Mouse (Mus musculus) CD4-positive, CD25-positive, alpha-beta regulatory T cell, adult 4 months (primary cell): ENCODE results near the gene Zpbp2. TPM values are rescaled to one million over a fixed set of nuclear protein-coding genes. Genes with fewer than 3 reads are reported as not detected.

Experiments
- ATAC-seq: one replicate; pipeline ENCODE4 v1.8.0; 2017
- polyA plus RNA-seq, 2 experiments: library from polyadenylated mRNA; unstranded; fragments of 100-300 nt; shearing (Covaris generic); gene quantifications; one replicate each; pipeline ENCODE4 v1.2.1; 2017

The Zpbp2 gene
- polyA plus RNA-seq, 2 experiments from 2014 or later, result 5.0 to 6.0 TPM

DNA sequence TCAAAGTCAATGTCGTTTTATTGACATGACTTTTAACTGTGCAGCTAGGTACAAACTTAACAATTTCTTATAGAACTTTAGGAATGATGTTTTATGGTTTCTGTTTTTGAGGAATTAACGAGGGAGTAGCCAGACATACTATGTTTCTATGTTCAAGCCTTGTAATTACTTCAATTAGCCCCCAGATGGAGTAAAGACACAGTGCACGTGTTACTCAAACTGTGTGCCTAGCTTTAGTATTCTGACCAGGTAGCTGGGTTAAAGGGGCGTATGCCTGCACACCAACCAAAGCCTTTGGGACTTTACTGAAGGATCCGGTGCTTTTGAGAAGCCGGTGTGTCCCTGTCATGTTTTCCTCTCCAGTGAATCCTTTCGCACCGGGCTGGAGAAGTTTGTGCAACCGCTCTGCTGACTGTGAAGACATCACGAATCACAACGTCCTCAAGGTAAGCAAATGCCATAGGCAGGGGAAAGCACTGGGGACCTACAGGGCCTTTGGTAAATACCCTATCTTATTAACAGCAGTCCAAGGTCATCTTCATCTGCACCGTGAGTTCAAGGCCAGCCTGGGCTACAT is 4.3 kb downstream of the Zpbp2 start:
- ATAC-seq, result no peak

- no peak for ATAC-seq
Observed at GRCm38 (mm10) chr11:98560942-98561341, 10.0 kb downstream of the Zpbp2 start.

GRCm38 (mm10) chr11:98563025-98563424 is 12.1 kb downstream of the Zpbp2 start:
- peak; percentile 90 for ATAC-seq

DNA sequence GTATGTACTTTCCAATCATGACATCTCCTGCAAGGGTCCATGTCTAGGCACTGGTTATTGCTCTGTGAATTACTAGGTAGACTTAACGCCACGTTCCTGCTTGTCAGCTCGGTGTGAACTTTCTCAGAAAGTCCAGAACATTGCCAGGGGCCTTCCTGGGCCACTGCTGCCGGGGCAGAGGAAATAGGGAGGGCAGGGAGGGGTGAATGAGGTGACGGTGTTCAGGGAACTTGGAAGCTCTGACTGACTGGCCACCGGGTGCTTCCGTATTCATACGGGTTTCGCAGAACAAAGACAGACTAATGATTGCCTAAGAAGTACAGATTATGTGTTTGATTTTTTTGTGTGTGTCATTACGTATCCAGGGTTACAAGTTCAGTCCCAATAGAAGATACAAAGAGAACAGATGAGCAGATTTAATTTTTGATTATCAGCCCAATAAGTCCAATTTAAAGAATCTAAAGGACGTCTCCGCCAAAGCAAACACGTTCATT is 13.1 kb downstream of the Zpbp2 start:
- ATAC-seq, result no peak

- ATAC-seq, result no peak
Observed at GRCm38 (mm10) chr11:98568326-98568725, 17.4 kb downstream of the Zpbp2 start.

DNA sequence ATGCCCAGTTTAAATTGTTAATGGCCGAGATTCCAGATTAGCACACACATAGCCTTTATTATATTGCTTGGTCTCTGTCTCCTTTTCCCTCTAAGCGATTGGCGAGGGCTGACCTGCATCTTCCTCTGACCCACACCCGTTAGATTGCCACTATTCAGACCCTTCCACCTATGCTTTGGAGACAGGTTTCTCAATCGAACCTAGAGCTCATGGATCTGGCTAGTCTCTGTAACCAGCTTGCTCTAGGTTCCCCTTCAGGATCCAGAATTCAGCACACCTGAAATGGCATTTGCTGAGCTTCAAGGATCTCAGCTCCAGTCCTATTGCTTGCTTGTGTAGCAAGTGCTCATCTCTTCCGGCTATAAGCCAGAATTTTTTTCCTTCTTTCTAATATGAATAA is 18.6 kb downstream of the Zpbp2 start:
- ATAC-seq, result no peak

DNA sequence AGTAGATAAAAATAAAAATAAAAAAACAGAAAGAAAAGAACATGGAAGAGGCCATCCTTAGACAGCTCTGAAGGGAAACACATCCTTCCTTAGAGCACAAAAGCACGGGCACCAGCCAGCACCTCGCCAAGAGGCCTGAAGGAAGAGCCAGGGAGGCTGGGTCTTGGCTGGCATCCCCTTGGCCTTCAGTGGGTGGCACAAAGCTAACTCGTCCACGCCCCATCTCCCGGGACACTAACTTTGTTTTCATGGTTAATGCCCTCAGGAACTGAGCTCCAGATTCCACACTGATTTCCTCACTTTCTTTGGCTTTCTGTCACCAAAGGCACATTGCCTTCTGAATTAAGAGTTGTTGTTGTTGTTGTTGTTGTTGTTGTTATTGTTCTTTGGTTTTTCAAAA is 26.9 kb downstream of the Zpbp2 start:
- ATAC-seq, result no peak

DNA sequence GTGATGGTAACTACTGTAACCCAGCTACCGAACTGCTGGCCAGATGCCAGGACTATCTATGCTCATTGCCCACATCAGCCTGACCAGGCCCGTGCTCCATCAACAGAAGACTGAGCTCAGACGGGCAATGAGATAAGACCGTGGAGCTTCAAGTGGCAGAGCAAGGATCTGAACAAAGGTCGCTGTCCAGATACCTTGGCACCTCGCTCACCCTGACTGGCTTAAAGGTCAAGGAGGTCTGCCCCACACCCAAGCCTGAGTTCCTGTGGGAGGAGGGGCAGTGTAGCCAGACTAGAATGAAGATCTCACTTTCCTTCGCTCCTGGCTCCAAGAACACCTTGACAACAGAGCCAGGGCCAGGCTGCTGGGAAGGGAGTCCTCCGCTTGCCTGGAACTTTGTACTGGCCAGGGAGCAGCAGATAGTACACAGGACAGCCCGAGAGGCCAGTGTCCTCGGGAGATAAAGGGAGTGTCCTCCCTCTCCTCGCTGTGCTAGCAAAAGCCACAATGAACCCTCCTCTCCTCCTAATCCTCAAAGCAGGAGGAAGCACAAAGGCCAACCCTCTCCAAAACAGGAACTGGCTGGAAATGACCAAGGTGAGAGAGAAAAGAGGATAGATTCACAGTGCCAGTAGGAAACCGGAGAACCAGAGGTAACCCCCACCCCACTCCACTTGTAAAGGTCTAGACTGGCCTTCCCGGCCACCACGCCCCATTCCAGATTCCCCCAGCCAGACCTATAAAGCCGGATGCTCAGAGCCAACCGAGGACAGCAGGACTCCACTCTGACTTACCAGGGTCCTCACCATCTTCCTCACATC is 29.6 kb downstream of the Zpbp2 start:
- no peak for ATAC-seq

DNA sequence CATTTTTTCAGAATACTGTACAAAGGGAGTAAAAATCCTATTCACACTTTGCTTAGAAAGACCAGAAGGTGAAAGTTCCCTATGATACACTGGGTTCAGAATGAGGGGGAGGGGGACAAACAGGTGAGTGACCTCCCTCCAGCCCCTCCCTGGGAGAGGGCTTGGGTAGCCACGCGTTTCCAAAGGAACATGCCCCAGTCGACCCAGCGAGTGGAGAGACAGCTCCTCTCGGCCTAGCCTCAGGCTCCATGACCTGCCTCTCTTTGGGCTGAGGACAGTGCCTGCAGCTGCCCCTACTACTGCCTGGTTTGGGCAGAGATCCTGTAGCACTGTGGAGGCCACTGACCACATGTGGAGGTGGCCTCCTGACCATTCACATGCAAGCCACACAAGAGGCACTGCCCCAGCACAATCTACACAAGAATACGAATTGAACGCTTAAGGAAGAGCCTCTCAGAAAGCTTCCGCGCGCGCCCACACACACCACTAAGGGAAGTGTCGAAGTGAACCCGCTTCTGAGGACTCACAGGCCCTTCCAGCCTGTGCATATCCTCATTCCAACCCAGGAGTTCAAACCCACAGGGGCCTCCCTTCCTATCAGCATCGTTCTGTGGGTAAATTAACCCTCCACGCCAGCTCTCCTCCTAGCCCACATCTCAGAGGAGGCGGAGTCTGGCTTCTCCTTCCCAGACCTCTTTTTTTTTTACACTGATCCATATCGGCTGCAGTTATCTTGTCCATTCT is 30.6 kb downstream of the Zpbp2 start:
- no peak for ATAC-seq

DNA sequence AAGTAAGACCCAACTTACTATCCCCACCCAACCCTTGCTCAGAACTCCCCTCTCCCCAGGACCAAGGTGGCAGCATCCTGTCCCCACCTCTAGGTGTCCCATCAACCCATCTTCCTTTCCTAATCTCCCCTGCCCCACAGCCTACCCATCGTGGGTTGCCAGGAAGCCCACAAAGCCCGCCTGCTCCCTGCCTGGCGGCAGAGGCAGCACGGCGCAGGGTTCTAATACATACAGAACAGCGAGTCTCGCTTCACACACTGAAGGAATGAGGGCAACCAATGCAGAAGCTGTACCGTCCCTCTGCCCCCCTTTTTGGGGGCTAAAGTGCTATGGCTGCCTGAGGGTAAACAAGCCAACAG is 31.1 kb downstream of the Zpbp2 start:
- no peak for ATAC-seq

DNA sequence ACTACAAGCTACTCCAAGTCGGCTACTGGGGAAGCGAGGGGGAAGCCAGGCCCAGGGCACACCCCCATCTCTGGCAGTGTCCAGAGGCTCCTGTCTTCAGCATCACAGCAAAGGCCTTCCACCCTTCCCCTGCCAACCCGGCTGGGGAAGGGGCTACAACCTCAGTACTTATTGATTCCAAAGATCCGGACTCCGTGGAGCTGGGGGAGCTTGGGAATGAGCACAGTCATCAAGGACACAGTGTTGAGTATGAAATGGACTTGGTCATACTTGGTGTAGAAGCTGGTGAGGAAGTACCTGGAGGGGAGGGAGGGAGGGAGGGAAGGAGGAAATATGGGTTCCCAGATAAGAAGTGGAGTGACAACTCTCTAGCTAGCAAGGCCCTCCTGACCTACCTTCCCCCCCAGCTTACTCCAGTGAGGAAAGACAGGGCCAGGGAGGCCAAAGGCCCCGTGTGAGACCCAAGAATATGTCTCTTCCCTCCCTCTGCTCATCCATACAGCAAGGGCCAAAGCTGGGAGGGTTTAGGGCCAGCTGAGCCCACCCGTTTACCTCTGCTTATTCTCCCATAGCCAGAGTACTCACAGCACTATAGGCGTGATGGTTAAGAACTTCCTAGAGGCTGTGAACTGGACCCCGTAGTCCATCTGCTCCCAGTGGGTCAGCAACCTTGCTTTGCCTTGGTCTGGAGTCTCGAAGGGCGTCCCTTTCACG is 31.8 kb downstream of the Zpbp2 start:
- ATAC-seq, result no peak

DNA sequence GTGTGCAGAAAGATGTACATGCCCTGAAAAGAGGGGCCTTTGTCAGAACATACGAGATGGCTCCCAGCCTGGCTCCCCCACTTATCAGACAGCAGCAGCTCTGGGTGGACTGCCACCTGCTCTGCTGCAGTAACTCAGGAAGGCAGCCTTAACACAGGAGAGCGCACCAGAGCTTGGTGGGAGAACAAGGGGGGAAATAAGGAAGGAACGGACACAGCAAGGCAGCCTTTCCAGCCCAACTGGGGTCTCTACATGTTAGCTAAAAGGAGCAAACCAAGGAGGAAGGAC is 32.3 kb downstream of the Zpbp2 start:
- no peak for ATAC-seq

GRCm38 (mm10) chr11:98583571-98583970 is 32.7 kb downstream of the Zpbp2 start:
- no peak for ATAC-seq

DNA sequence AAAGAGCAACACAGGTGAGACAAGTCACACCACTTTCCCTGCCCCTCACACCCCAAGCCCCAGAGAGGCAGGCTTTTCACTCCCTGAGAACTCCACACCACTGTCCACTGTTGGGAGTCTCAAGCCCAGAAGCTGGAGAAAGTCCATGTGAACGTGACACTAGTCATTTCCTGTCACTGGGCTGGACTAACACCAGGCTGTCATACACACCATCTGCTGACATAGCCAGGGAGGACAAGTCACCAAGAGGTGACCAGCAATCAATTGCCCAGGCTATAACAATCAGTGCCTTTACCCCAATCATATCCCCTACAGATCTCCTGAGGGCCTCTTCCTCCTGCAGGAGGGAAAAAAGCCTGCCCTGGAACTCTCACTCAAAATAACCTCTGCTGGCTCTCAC is 33.2 kb downstream of the Zpbp2 start:
- no peak for ATAC-seq

GRCm38 (mm10) chr11:98584629-98585177 is 33.8 kb downstream of the Zpbp2 start:
- no peak for ATAC-seq

- no peak for ATAC-seq
Observed at GRCm38 (mm10) chr11:98586087-98586891, 35.4 kb downstream of the Zpbp2 start.

DNA sequence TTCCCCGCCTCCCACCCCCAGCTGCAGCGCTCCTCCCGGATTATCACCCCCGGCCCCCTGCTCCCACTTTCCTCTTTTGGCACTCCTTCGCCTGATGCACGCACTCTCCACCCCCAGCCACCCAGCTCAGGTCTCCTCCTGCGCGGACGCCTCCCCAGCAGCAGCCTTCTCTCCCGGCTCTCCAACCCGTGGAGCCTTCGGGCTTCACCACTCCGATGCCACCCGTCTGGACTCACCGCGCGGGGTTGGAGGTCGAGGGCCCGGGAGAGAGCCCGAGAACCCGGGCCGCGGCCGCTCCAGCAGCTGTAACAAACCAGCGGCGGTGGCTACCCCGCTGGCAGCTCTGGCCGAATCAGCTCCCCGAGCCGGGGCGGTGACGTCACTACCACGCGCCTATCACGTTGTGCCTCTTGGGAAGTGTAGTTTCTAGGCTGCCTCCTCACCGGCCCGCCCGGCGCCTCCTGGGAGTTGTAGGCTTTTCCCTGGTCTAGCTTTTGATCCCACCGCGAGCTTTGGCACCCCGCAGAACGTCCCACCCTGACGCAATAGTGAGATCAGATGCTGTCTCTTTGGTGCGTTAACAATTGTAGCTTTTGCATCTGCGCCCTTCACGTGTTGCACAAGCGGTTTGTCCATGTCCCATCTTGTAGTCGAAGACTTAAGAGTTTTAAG is 36.1 kb downstream of the Zpbp2 start, which contains the start of gene Ormdl3:
TSS of gene Ormdl3 (minus strand) at position 477 of the 672 bp plus-strand sequence.
- ATAC-seq, result peak; percentile 98

DNA sequence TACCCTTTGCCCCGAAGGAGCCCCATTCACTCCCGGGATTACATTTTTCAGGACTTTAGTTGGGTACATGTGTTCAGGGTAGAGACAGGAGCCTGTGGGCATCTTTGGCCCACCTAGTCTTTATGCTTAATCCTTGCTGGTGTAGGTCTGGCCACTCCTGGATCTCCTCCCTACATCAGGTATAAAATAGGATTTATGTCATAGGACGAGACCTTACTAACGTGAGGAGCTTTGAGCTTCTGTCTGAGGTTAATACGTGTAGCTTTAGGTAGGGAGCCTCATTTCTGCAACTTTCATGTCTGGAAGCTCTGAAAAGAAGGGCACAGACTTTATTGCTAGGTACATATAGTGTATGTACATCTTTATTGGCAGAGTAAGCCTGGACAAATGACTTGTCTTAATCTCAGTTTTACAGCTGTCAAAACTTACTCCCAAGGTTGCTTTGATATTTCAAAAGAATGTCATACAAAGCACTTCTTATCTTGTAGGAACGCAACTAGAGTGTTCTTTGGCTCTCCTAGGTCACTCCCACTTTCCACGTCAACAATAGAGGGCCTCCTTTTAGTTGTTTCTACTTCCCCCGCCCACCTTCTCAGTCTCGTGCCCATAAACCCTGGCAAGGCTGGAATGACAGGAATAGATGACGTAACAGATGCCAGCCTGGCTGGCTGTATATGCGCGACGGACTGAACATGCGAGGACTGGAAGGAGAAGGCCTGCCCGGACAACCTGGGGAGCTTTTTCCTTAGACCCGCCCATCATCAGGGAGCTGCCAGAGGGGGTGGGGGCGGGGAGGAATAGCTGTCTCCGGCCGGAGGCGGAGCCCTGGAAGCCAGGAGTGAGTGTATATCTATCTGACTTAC is 37.0 kb downstream of the Zpbp2 start:
- peak; percentile 48 for ATAC-seq

DNA sequence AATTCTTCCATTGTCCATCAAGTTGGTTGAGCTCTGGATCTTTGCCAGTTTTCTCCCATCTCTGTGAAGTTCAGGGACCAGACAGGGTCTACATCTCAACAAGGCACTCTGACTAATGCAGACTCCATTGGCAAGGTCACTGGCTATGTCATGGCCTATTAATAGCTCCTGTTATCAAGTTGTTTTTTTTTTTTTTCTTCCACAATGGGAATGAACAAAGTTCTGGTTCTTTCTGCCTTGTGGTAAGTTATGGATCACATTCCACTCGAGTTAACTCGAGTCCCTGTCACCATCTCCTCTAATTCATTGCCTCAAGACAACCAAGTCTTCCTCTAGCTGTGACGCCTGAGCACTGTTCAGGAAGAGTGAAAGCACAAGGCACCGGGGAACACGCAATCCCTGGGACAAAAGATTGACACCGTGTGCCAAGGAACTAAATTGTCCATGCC is 38.0 kb downstream of the Zpbp2 start:
- no peak for ATAC-seq

GRCm38 (mm10) chr11:98589306-98589705 is 38.4 kb downstream of the Zpbp2 start:
- ATAC-seq, result no peak
